Mouse (Mus musculus) liver, adult 2 months (tissue): ENCODE results near the gene Tent5b. TPM values are rescaled to one million over a fixed set of nuclear protein-coding genes. Genes with fewer than 3 reads are reported as not detected.
A peak's percentile ranks its signal among the peaks of the same experiment; 100 is the strongest.
"Not testable (repeated sequence)": the region's sequence is repeated elsewhere in the genome, so short reads cannot be mapped to it uniquely, and the experiment has no call there.

ENCODE experiments used
- DNase-seq: peaks from one replicate; pipeline ENCODE4 v3.0.0-alpha.2; 2011; ENCODE audit warnings: low read depth, low spot score; ENCODE audit errors: extremely low read depth
- H3K27ac ChIP-seq: fragments of 200-500 bp; replicated peaks from 2 replicates; pipeline ENCODE4 v1.5.1; 2012; ENCODE audit warnings: low read depth, mild to moderate bottlenecking, control low read depth, inconsistent platforms, low read length; ENCODE audit not compliant: insufficient read depth
- H3K27me3 ChIP-seq: fragments of 200-500 bp; 2 replicates; pipeline ENCODE4 v1.6.1; 2012; ENCODE audit warnings: mild to moderate bottlenecking, moderate library complexity, low read length, inconsistent platforms; ENCODE audit not compliant: control insufficient read depth, insufficient read depth
- H3K36me3 ChIP-seq: fragments of 200-500 bp; 2 replicates; pipeline ENCODE4 v1.6.1; 2012; ENCODE audit warnings: low read length, inconsistent platforms; ENCODE audit not compliant: control insufficient read depth, insufficient read depth
- H3K4me1 ChIP-seq: fragments of 200-500 bp; 2 replicates; pipeline ENCODE4 v1.6.1; 2011; ENCODE audit warnings: low read length; ENCODE audit not compliant: control insufficient read depth, insufficient read depth
- H3K4me3 ChIP-seq: fragments of 200-500 bp; 2 replicates; pipeline ENCODE4 v1.5.1; 2011; ENCODE audit warnings: low read depth, mild to moderate bottlenecking, control low read depth, low read length, moderate library complexity; ENCODE audit not compliant: insufficient read depth
- H3K79me2 ChIP-seq: fragments of 200-500 bp; 2 replicates; pipeline ENCODE4 v1.6.1; 2012; ENCODE audit warnings: inconsistent platforms, mild to moderate bottlenecking, low read length, moderate library complexity; ENCODE audit not compliant: control insufficient read depth, insufficient read depth
- H3K9ac ChIP-seq: fragments of 200-500 bp; 2 replicates; pipeline ENCODE4 v1.6.1; 2012; ENCODE audit warnings: low read depth, mild to moderate bottlenecking, control low read depth, inconsistent platforms, low read length
- CTCF ChIP-seq: fragments of 200-500 bp; IDR thresholded peaks from 2 replicates; pipeline ENCODE4 v1.5.1; 2011; ENCODE audit warnings: low read depth, low read length, control low read depth
- POLR2A ChIP-seq: fragments of 200-500 bp; IDR thresholded peaks from 2 replicates; pipeline ENCODE4 v1.6.1; 2011; ENCODE audit warnings: low read length, control low read depth; ENCODE audit not compliant: insufficient read depth; ENCODE audit errors: extremely low read depth
- WGBS: fragments of 180-500 bp; shearing (Covaris S2); methylation state at CpG from one replicate; pipeline ENCODE4 v1.1.7; 2018; 5-methylcytosine and 5-hydroxymethylcytosine counted together
- polyA plus RNA-seq: library from polyadenylated mRNA; depleted of rRNA; stranded (reverse); fragments of >200 nt; gene quantifications from 2 replicates; pipeline ENCODE4 v1.2.3, GENCODE M21; 2012
- total RNA-seq: library from RNA; depleted of rRNA; stranded (reverse); fragments of >200 nt; gene quantifications from 2 replicates; pipeline ENCODE4 v1.2.3, GENCODE M21; 2014

The Tent5b gene
- total and polyA plus RNA-seq, 2 experiments = 0.06 to 0.09 TPM

DNA sequence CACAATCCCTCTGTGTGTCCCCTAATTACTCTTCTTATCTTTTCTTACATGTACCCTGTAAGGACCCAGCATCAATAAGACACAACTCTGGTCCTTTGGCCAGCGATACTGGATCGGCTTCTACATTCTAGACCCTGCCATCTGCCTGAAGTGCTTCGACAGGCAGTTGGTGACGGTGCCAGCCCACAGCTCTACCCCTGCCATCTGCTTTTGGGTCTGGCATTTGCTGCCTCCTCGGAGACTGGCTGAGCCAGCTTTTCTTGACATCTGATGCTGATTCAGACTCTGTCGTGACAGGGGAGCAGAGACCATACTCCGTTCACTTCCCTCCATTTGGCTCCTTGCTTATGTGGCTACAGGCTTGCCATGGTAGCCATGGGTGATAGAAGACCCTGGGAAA lies 29.1 kb downstream of the Tent5b start:
- no peaks in the 10 kb centered on the region for H3K36me3 ChIP-seq
- H3K27ac ChIP-seq = no peak overlapping the region
- DNase-seq = no peak
- TF ChIP-seq POLR2A (no peak), CTCF (no peak)
- no peak overlapping the region for H3K4me3 ChIP-seq
- no peaks in the 10 kb centered on the region; the same call in 1 of the 2 replicates for H3K4me1 ChIP-seq
- H3K9ac ChIP-seq = no peak overlapping the region
- no peaks in the 10 kb centered on the region for H3K27me3 ChIP-seq
- 92% methylated on average over 7 of the region's 7 CpGs for WGBS
- no peaks in the 10 kb centered on the region for H3K79me2 ChIP-seq

- Histone ChIP-seq H3K27me3 (no peaks in the 10 kb centered on the region), H3K27ac (no peak overlapping the region)
- 84% methylated on average over 5 of the region's 5 CpGs for WGBS
These were observed 31.1 kb downstream of the Tent5b start for GRCm38 (mm10) chr4:133511050-133511449.

GRCm38 (mm10) chr4:133512511-133512910 lies 32.6 kb downstream of the Tent5b start:
- H3K9ac ChIP-seq, H3K36me3 ChIP-seq, H3K4me3 ChIP-seq, H3K27ac ChIP-seq, H3K27me3 ChIP-seq, H3K4me1 ChIP-seq, H3K79me2 ChIP-seq: not testable (repeated sequence)
- 17% methylated on average over 5 of the region's 5 CpGs for WGBS
- DNase-seq = peak; percentile 45

More at GRCm38 (mm10) chr4:133511050-133511449, 31.1 kb downstream of the Tent5b start:
- no peaks in the 10 kb centered on the region for H3K79me2 ChIP-seq
- H3K4me1 ChIP-seq = no peaks in the 10 kb centered on the region; the same call in 1 of the 2 replicates
- H3K36me3 ChIP-seq = no peaks in the 10 kb centered on the region
- TF ChIP-seq POLR2A (no peak), CTCF (no peak)
- no peak overlapping the region for H3K9ac ChIP-seq
- no peak overlapping the region for H3K4me3 ChIP-seq
- DNase-seq = no peak

- TF ChIP-seq CTCF (peak; percentile 99), POLR2A (no peak)
- Histone ChIP-seq H3K4me3 (no peak overlapping the region), H3K9ac (no peak overlapping the region), H3K36me3 (no peaks in the 10 kb centered on the region), H3K4me1 (no peaks in the 10 kb centered on the region; the same call in 1 of the 2 replicates), H3K27ac (no peak overlapping the region), H3K27me3 (no peaks in the 10 kb centered on the region), H3K79me2 (no peaks in the 10 kb centered on the region)
- WGBS = 9% methylated on average over 8 of the region's 8 CpGs
- peak; percentile 63 for DNase-seq
These were observed 33.0 kb downstream of the Tent5b start for GRCm38 (mm10) chr4:133512972-133513371.

DNA sequence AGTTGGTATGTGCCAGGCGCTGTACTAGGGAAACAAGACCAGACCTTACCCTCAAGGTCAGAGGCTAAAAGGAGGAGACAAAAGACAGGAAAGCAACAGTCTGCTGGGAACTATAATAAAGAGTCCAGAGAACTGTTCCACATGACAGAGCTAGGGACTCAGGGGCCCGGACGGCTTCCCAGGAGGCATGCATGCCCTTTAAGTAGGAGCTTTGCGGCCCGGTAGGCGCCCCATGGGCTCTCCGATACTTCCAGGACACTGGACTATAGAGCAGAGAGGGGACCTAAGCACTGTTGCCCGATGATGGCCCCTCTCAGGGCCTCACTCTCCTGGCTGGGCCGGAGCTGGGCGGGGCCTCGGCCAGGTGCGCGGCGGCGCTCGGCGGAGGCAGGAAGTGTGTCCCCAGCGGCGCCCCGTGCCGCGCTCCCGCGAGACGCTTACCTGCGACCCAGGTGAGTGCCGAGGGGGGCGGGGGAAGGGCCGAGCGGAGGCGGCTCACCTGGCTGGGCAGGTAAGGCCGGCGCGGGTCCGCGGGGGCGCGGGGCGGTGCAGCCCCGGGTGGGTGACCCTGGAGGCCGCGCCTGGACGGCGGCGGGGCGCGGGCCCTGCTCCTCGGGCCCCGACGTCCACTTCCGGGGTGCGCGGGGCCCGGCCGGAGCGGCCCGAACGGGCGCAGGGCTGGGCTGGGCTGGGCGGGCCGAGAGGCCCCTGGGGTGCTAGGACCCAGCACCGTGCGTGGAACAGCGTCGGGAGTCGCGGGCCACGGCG lies 38.9 kb downstream of the Tent5b start, which contains the start of gene Kdf1:
Gene Kdf1, plus strand, starts transcription at position 363 of the 768 bp plus-strand sequence.
- Histone ChIP-seq H3K4me3 (peak within 1 kb of the TSS; percentile 63), H3K9ac (peak within 1 kb of the TSS; percentile 84), H3K27me3 (no peaks in the 10 kb centered on the region), H3K4me1 (no peaks in the 10 kb centered on the region), H3K27ac (no peak within 1 kb of the TSS), H3K36me3 (no peaks in the 10 kb centered on the region), H3K79me2 (no peaks in the 10 kb centered on the region)
- 6% methylated on average over 68 of the region's 69 CpGs for WGBS
- peak; percentile 52 for DNase-seq
- TF ChIP-seq POLR2A (no peak), CTCF (no peak)

GRCm38 (mm10) chr4:133519369-133519665 lies 39.4 kb downstream of the Tent5b start:
- H3K9ac ChIP-seq = peak overlapping the region; percentile 84
- peak overlapping the region; percentile 63 for H3K4me3 ChIP-seq
- TF ChIP-seq POLR2A (no peak), CTCF (no peak)
- H3K27ac ChIP-seq = no peak overlapping the region
- DNase-seq = no peak
- H3K27me3 ChIP-seq = no peaks in the 10 kb centered on the region
- 10% methylated on average over 25 of the region's 25 CpGs for WGBS
- no peaks in the 10 kb centered on the region for H3K79me2 ChIP-seq
- H3K36me3 ChIP-seq = no peaks in the 10 kb centered on the region
- no peaks in the 10 kb centered on the region for H3K4me1 ChIP-seq
